Mouse (Mus musculus) liver, adult 10 weeks (tissue): ENCODE results near the gene Slc15a1. TPM values are rescaled to one million over a fixed set of nuclear protein-coding genes. Genes with fewer than 3 reads are reported as not detected.

Experiments
- polyA plus RNA-seq: library from polyadenylated mRNA; stranded (reverse); fragments of 350-450 nt; fragmentation: Illumina TruSeq; extraction: RNeasy Lipid Tissue Mini Kit (QIAGEN cat#74804); gene quantifications from one replicate; pipeline ENCODE4 v1.2.3, GENCODE M21; 2014; ENCODE audit warnings: low read depth, low replicate concordance

Slc15a1 gene
- not detected for polyA plus RNA-seq

GRCm38 (mm10) chr14:121504781-121505484 is at the start of gene Slc15a1:
Gene Slc15a1, minus strand, starts transcription at chr14:121505252.

Other genes starting within 250 kb of the Slc15a1 start
- gene Stk24, start 125.2 kb downstream of the Slc15a1 start, polyA plus RNA-seq: 36.9 TPM